Mouse (Mus musculus) limb, embryonic 14.5 days (tissue): ENCODE results near the gene Pdlim5. TPM values are rescaled to one million over a fixed set of nuclear protein-coding genes. Genes with fewer than 3 reads are reported as not detected.

Experiments used
- polyA plus RNA-seq, 2 experiments: library from polyadenylated mRNA; depleted of rRNA in 1 of 2; stranded (reverse) in 1 of 2; unstranded in 1 of 2; fragments of >200 nt; fragmentation: Nextera tagmentation in 1 of 2; extraction: Ambion mirVana in 1 of 2; gene quantifications; 2 replicates each; pipeline versions ENCODE4 v1.2.1 to v1.2.3; 2012 to 2014

Gene Pdlim5
- polyA plus RNA-seq, 2 experiments: 37.9 TPM

Other genes starting within 250 kb of the Pdlim5 start
- gene Bmpr1b, start 226.3 kb downstream of the Pdlim5 start, polyA plus RNA-seq (2012; rRNA removed): 7.4 and 8.8 TPM in 2 replicates
- 11.7 and 13.8 TPM in 2 replicates for gene Bmpr1b, start 226.3 kb downstream of the Pdlim5 start, polyA plus RNA-seq (2014; fragmentation: Nextera tagmentation; extraction: Ambion mirVana)
- gene Gbp5, start 98.3 kb upstream of the Pdlim5 start, polyA plus RNA-seq (2012; rRNA removed): 0.14 and 0.16 TPM in 2 replicates
- gene Gbp5, start 98.3 kb upstream of the Pdlim5 start, polyA plus RNA-seq (2014; fragmentation: Nextera tagmentation; extraction: Ambion mirVana): 0.06 and 0.11 TPM in 2 replicates
- gene Gbp7, start 134.6 kb upstream of the Pdlim5 start, polyA plus RNA-seq (2012; rRNA removed): 0.82 TPM in 2 replicates
- gene Gbp7, start 134.6 kb upstream of the Pdlim5 start, polyA plus RNA-seq (2014; fragmentation: Nextera tagmentation; extraction: Ambion mirVana): 2.3 and 3.4 TPM in 2 replicates
- 0.65 and 1.2 TPM in 2 replicates for gene Gbp3, start 164.3 kb upstream of the Pdlim5 start, polyA plus RNA-seq (2012; rRNA removed)
- 0.69 and 1.4 TPM in 2 replicates for gene Gbp3, start 164.3 kb upstream of the Pdlim5 start, polyA plus RNA-seq (2014; fragmentation: Nextera tagmentation; extraction: Ambion mirVana)
- not detected in 2 replicates for gene Gbp2b, start 199.2 kb upstream of the Pdlim5 start, polyA plus RNA-seq (2012; rRNA removed)
- not detected in 2 replicates for gene Gbp2b, start 199.2 kb upstream of the Pdlim5 start, polyA plus RNA-seq (2014; fragmentation: Nextera tagmentation; extraction: Ambion mirVana)
- 0.44 and 0.62 TPM in 2 replicates for gene Gbp2, start 224.9 kb upstream of the Pdlim5 start, polyA plus RNA-seq (2012; rRNA removed)
- gene Gbp2, start 224.9 kb upstream of the Pdlim5 start, polyA plus RNA-seq (2014; fragmentation: Nextera tagmentation; extraction: Ambion mirVana): 0.61 and 1.5 TPM in 2 replicates